Mouse (Mus musculus) retina, postnatal 1 day (tissue): ENCODE measurements around the gene Lilra5.
"Not testable (repeated sequence)": the region's sequence is repeated elsewhere in the genome, so short reads cannot be mapped to it uniquely, and the experiment has no call there.

ENCODE experiments used
- DNase-seq: peaks from one replicate; pipeline ENCODE4 v3.0.0-alpha.2; 2012

Lilra5 gene

DNA sequence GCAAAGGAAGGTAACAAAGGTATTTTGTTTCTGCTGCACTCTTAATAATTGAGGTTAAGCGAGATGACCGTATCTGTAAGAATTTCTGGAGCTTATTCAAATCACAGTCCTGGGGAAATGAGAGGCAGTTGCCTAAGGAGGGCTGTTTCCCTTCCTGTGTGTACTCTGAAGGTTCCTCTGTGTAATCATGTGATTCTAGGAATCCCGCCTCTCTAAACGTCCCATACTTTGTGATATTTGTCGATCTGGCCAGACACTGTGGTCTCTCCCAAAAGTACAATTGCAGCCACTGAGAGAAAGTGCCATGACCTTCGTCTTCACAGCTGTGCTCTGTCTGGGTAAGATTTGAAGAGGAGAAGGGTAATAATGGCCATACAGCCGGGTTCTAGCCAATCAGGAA, at the start of gene Lilra5:
TSS of gene Lilra5 (plus strand) at position 301 of the 400 bp plus-strand sequence.
- DNase-seq, result no peak

DNA sequence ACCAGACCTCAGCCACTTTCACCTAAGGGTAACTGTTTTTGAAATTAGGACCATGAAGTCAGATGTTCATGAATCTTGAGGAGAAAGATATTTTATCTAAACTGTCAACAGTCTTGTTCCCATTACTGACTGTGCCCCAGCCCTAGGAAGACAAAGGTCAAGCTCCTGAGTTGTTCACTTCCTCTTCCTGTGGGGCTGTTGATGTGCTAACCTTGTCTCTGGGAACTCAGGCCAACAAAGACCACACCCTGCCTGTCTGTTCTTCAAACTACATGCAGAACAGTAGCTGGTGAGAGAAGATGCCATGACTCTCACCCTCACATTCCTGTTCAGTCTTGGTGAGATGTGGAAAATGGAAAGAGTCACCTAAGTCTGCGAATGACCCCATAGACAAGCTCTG, 30.4 kb upstream of the Lilra5 start:
- no peak for DNase-seq

DNA sequence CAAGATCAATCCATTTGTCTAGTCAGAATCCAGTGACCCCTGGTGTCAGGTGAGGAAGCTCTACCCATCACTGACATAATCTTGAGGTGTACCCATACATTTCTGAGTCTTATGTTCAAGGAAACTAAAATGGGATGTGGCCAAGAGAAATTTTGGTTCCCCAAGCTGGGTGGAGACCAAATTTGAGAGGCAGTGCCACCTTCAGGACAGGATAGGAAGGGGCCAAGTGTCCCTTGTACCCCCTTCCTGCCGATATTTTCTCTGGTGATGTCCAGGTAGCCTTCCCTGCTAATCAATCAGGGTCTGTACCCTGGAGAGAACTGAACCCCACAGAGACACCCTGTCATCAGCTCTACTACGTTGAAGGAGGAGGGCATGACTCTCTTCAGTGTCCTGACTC, 28.9 kb upstream of the Lilra5 start:
- DNase-seq, result no peak

DNA sequence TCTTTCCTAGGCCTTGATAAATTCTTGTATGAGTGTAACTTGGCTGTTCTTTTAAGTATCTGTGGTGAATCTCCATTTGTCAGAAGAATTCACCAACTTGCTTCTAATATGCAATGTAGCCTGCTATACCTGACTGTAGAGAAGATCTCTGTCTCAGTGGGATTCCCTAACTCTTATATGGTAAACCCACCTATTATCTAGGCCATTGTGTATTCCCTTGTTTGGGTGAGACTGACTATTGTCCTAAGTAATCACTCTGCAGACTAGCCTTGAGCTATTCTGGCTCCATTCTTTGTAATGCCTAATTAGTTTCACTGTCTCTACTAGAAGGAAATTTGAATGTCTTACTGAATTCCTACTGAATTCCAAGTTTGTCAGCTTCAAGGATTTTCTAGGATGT, 24.1 kb upstream of the Lilra5 start:
- DNase-seq, result not testable (repeated sequence)

GRCm38 (mm10) chr7:4215396-4215795, 22.2 kb upstream of the Lilra5 start:
- DNase-seq, result no peak

DNA sequence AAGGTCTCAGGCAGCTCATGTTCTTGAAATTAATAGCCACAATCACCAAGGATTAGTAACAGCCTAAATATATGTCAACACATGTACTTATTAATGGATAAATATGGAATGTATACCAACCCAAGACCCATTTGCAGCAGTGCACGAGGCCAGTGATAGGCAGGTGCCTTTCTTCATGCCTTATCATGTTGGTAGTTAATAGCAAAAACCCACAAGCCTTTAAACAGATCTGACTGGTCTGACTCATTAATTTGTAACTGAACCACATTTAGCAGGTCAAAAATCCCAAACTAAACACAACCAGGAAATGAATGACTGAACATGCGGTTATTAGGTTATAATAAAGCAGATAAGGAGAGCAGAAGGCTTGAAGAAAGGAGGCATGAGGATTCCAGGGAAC, 21.7 kb upstream of the Lilra5 start:
- no peak for DNase-seq

GRCm38 (mm10) chr7:4235536-4235935, 2.0 kb upstream of the Lilra5 start:
- DNase-seq, result no peak

DNA sequence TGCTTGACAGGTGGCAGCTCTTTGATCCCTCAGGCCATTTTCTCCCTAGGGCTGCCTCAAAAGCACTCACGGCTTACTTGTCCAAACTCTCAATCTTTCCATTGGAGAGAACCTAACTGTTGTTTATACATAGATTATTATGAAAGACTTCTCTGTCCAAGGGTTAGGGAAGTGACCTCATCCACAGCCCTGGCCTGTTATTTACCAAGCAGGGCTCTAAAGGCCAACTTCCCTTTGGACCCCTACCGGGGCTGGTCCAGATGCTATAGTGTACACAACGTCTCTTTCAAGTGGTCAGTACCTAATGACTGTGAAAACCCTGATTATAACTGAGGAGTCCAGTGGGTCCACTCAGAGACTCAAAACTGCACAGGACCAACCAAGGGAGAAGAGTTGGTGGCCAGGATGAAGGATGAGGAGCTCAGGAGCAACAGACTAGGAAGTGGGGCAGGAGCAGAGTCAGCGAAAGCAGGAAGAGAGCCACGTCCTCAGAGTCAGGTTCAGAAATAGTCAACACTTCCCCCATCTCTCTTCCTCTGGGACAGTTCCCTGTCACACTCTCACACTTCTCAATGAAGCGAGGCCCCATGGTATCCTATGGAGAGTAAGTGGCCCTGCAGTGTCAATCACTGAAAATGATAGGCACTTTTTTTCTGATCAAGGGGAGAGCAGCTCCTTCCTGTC, 1.6 kb downstream of the Lilra5 start:
- DNase-seq, result no peak

DNA sequence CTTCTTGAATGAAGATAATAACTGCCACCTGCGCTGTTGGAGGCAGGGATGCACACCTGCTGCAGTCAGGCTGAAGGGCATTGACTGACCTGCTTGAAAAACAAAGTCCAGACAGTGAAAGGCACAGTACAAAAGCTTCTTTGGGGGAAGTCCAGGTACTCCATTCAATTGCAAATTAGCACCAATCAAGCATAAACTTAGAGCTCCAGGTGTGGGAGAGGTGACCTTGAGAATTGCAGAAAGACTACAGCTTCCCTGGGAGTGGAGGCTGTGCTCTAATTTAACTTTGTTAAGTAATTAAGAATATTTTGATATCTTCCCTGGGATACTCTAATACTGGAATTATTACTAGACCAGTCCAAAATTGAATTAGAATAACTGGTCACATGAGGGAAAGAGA, 13.7 kb downstream of the Lilra5 start:
- not testable (repeated sequence) for DNase-seq

- DNase-seq, result not testable (repeated sequence)
These were observed 18.5 kb downstream of the Lilra5 start for GRCm38 (mm10) chr7:4256060-4256459.

GRCm38 (mm10) chr7:4260521-4260920, 23.0 kb downstream of the Lilra5 start:
- not testable (repeated sequence) for DNase-seq

DNA sequence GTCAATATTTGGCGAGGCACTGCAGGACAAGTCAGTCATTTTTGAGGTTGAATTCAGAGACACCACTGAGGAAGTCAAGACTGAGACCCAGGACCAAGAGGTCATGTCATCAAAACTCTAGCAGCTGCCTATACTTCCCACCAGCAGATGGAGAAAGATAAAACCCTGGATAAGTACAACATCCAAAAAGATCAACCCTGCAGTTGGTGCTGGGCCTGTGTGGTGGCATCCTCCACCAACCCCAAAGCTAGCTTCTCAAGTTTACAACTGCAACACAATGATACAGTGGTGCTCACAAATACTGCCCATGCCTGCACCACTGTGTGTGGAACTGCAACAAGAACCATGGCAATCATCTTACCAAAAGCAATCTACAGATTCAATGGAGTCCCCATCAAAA, 34.6 kb downstream of the Lilra5 start:
- not testable (repeated sequence) for DNase-seq

GRCm38 (mm10) chr7:4273874-4274273, 36.3 kb downstream of the Lilra5 start:
- not testable (repeated sequence) for DNase-seq

DNA sequence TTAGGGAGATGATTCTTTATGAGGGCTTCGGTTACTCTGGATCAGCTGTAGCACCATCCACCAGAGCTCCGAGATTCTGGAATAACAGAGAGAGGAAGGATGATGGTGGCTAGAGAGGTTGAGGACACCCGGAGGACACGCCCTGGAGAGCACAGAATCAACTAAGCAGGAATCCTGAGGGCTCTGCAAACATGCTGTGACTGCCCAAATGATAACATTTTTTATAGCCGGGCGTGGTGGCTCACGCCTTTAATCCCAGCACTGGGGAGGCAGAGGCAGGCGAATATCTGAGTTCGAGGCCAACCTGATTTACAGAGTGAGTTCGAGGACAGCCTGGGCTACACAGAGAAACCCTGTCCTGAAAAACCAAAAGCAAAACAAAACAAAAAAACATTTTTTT, 37.9 kb downstream of the Lilra5 start:
- DNase-seq, result not testable (repeated sequence)

DNA sequence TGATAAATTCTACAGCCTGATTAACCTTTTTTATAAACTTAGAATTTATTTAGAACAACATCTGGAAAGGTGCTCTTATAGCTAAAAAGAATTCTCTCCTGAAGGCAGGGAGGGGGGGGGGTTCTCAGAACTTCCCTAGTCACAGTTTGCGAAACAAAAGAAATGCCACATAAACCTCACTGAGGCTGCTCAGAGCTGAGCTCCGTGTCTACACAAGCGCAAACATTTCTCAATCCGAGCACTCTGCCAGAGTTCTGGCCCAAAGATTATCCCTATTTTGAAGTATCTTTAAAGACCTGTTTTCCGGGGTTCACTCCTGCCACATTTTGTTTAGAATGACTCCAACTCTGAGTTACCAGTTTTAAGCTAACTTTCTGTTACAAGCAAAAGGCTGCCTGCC, 55.1 kb downstream of the Lilra5 start:
- no peak for DNase-seq
